Mouse (Mus musculus): Measurements from ENCODE around the gene Atg5.

Gene Atg5

GRCm38 (mm10) chr10:44390286-44390685 lies 122.1 kb downstream of the Atg5 start:
- no peak for DNase-seq (ENCODE audit: low spot score)

- no peak for DNase-seq (ENCODE audit: low spot score)
These were observed 123.5 kb downstream of the Atg5 start for GRCm38 (mm10) chr10:44391509-44392290.

DNA sequence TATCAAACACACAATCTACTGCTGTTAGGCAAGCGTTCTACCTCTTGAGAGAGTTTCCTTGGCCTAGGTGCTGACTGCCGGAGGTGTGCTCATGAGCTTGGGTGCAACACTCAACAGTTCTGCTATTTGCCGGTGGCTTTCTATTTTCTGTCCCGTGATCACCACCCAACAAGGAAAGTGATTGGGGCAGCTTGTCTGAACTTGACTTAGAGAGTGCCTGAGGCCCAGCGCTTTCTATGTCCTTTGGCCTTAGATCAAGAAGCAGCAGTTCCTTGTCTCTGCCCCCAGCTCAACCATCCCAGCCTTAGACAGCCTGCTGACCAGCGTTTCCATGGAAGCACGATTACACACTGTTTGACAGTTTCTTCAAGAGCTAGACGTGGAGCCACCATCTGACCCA lies 124.7 kb downstream of the Atg5 start:
- DNase-seq (ENCODE audit: low spot score): no peak

DNA sequence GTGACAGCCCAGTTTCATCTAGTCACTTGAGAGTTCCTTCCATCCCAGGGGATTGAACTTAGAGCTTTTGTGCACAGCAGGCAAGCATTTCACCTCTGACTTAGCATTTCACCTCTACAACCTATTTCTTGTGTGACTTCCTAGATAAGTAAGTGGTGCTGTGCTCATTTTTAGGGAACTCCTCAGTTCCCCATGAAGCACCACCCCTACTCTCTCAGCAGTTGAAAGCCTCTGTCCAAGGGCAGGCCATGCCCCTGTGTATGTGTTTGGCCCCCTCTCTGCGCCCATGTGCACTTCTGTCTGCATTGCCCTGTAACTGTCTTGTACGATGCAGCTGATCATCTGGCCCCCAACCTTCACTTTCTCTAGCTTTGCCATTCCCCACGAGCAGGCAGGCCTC lies 132.0 kb downstream of the Atg5 start:
- no peak for DNase-seq (ENCODE audit: low spot score)

DNA sequence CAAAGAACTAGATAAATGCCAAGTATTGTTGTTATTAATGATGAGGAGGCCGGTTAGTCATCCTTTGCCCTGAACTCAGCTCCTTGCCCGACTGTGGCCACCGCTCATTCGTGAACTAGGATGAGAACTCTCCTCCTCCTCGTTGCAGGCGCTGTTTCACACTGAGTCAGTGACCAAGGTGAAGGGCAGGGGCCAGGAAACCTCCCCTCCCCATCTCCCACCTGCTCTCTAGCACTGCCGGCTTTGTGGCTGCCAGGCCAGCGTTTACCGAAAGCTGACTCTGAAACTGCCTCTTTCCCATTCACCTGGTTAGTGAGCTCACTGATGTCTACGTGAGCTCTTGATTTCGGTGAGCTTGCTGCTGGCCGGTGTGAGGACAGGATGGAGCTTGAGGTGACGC lies 132.4 kb downstream of the Atg5 start:
- no peak for DNase-seq (ENCODE audit: low spot score)

- no peak for DNase-seq (ENCODE audit: low spot score)
These were observed 133.4 kb downstream of the Atg5 start for GRCm38 (mm10) chr10:44401600-44401999.

DNA sequence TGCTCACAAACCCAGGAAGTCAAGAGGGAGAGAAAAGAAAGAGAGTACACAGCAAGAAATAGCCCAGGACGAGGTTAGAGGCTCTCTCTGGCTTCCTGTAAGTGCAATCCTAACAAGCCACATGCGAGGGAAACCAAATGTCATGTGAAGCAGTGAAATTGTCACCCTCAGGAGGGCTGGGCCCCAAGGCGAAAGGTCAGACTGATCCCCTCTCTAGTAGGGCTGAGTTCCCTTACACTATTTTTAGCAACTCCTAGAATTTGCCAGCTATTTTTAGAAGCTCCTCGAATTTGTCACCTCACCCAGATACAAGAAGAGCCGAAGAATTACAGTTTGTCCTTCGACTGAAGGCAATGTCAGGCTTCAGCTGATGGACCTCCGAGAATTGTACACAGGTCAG lies 135.3 kb downstream of the Atg5 start:
- DNase-seq (ENCODE audit: low spot score): no peak

GRCm38 (mm10) chr10:44409054-44409453 lies 140.9 kb downstream of the Atg5 start:
- no peak for DNase-seq (ENCODE audit: low spot score)

- DNase-seq (ENCODE audit: low spot score): no peak
These were observed 141.8 kb downstream of the Atg5 start for GRCm38 (mm10) chr10:44409958-44410357.
